Mouse (Mus musculus) cerebellum, adult 2 months (tissue): Measurements from ENCODE around the gene Fam102b. TPM values are rescaled to one million over a fixed set of nuclear protein-coding genes. Genes with fewer than 3 reads are reported as not detected.

Experiments used
- DNase-seq, 2 experiments: peaks; one replicate each; pipeline ENCODE4 v3.0.0; 2021
- H3K27ac ChIP-seq: fragments of 200-500 bp; 2 replicates; pipeline ENCODE4 v1.5.1; 2012; ENCODE audit warnings: low read length, control low read depth, inconsistent platforms; ENCODE audit not compliant: insufficient read depth
- H3K27me3 ChIP-seq: fragments of 200-500 bp; 2 replicates; pipeline ENCODE4 v1.6.1; 2012; ENCODE audit warnings: inconsistent platforms, mild to moderate bottlenecking, low read length, moderate library complexity; ENCODE audit not compliant: control insufficient read depth, insufficient read depth
- H3K4me1 ChIP-seq: fragments of 200-500 bp; 2 replicates; pipeline ENCODE4 v1.6.1; 2011; ENCODE audit warnings: low read length; ENCODE audit not compliant: control insufficient read depth, insufficient read depth
- H3K4me3 ChIP-seq: fragments of 200-500 bp; replicated peaks from 2 replicates; pipeline ENCODE3; 2011; ENCODE audit warnings: mild to moderate bottlenecking, low read depth, low read length, control low read depth; ENCODE audit not compliant: insufficient read depth
- CTCF ChIP-seq: fragments of 200-500 bp; IDR thresholded peaks from 2 replicates; pipeline ENCODE4 v1.5.1; 2011; ENCODE audit warnings: low read depth, mild to moderate bottlenecking, control low read depth, low read length, moderate library complexity, borderline replicate concordance; ENCODE audit not compliant: insufficient read depth
- POLR2A ChIP-seq: fragments of 200-500 bp; IDR thresholded peaks from 2 replicates; pipeline ENCODE4 v1.6.1; 2011; ENCODE audit warnings: low read length, control low read depth, borderline replicate concordance; ENCODE audit not compliant: insufficient read depth
- WGBS: fragments of 180-500 bp; shearing (Covaris S2); methylation state at CpG from one replicate; pipeline ENCODE4 v1.1.7; 2018; 5-methylcytosine and 5-hydroxymethylcytosine counted together
- polyA plus RNA-seq: library from polyadenylated mRNA; depleted of rRNA; stranded (reverse); fragments of >200 nt; gene quantifications from 2 replicates; pipeline ENCODE4 v1.2.3, GENCODE M21; 2012

The Fam102b gene
- polyA plus RNA-seq, 1 experiment = 14.3 TPM

DNA sequence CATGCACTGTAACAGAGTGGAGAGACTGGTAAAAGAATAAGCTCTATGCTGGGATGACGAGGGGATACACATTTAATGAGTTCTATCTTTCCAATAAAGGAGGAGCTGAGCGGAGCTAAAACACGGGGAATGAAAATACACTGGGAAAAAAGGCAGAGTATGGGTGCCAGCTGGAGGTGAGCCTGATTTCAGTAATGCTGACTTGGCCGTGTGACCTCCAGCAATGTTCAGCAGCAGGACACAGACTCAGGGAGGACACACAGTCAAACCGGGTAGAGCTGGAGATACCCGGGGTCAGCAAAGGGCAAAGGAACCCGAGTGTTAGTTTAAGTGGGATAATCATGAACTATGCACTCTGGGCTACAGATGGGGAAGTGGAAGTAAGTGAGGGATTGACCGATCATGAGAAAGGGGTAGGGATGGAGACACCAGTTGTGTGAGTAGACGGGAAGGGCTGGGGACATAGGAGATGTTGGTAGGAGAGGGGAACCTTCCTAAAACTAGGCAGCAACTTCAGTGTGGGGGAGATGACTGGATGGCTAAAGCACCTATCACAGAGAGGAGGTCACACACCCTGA, 37.3 kb downstream of the Fam102b start:
- TF ChIP-seq CTCF = no peak
- no peak for TF ChIP-seq POLR2A
- Histone ChIP-seq H3K4me3 (no peak overlapping the region), H3K27ac (no peak overlapping the region), H3K27me3 (no peaks in the 10 kb centered on the region), H3K4me1 (peaks cover 8% of the 10 kb centered on the region; the same call in 1 of the 2 replicates)
- peak in 1 of 2 experiments; percentile 21 for DNase-seq
- 52% methylated on average over 9 of the region's 9 CpGs for WGBS

DNA sequence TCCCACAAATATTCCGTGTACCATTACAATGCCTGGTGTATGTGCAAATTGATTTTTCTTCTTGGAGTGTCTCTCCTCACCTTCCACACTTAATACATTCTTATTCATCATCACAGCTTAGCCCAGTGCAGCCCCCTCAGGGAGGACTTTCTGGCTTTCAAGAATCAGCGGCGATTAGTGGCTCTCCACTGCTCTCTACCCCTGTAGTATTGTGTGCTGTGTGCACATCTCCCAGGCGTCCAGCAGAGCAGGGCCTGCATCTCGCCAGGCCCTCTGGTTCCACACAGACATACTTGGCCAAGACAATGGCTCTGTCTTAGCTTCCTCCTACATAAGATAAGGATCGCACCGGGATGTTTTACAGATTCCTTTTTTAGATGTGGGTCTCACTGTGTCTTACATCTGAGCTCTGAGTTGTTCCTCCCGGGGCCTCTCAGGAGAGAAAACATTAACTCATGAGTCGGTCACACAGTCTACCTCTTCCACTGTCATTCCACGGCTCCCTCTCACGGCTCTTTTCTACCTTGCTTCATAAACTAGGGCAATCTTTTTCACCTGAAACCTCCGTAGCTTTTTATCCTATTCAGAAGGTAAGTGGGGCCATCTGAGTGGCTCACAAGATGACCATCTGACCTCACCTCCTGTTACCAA, 40.3 kb downstream of the Fam102b start:
- Histone ChIP-seq H3K27me3 (no peaks in the 10 kb centered on the region), H3K27ac (no peak overlapping the region), H3K4me1 (no peaks in the 10 kb centered on the region; the same call in 1 of the 2 replicates), H3K4me3 (no peak overlapping the region)
- no peak for TF ChIP-seq POLR2A
- no peak for TF ChIP-seq CTCF
- no peak for DNase-seq
- 32% methylated on average over 12 of the region's 12 CpGs for WGBS

DNA sequence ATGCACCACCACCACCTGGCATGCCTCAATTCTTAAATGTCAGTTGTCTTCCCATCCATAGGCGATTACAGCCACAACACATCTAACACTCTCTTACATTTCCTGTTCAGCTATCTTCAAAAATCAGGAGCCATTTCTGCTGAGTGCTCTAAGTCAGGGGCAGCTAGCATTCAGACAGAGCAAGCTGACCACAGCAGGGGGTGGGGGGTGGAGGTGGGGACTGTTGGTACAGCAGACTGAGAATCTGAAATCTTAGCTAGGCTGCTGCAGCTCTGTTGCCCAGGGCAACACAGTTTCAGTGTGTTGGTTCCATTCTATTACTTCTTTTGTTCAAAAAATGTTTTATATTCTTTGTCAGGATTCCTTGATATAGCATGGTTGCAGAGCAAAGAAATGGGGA, 40.9 kb downstream of the Fam102b start:
- no peak overlapping the region for H3K27ac ChIP-seq
- no peak overlapping the region for H3K4me3 ChIP-seq
- no peak for DNase-seq
- no peaks in the 10 kb centered on the region for H3K27me3 ChIP-seq
- TF ChIP-seq CTCF (no peak), POLR2A (no peak)
- no peaks in the 10 kb centered on the region; the same call in 1 of the 2 replicates for H3K4me1 ChIP-seq
- 71% methylated on average over 1 of the region's 1 CpGs for WGBS

- Histone ChIP-seq H3K27me3 (no peaks in the 10 kb centered on the region), H3K4me3 (no peak overlapping the region), H3K4me1 (no peaks in the 10 kb centered on the region), H3K27ac (no peak overlapping the region)
- TF ChIP-seq CTCF = no peak
- TF ChIP-seq POLR2A = no peak
- DNase-seq = no peak
- WGBS = 86% methylated on average over 5 of the region's 5 CpGs
Measured at GRCm38 (mm10) chr3:108983989-108984388, 43.4 kb downstream of the Fam102b start.

- Histone ChIP-seq H3K27ac (no peak overlapping the region), H3K4me1 (no peaks in the 10 kb centered on the region), H3K27me3 (no peaks in the 10 kb centered on the region), H3K4me3 (no peak overlapping the region)
- no peak for TF ChIP-seq CTCF
- no peak for TF ChIP-seq POLR2A
- 79% methylated on average over 6 of the region's 6 CpGs for WGBS
- DNase-seq = no peak
Measured at GRCm38 (mm10) chr3:108981946-108982345, 45.5 kb downstream of the Fam102b start.

DNA sequence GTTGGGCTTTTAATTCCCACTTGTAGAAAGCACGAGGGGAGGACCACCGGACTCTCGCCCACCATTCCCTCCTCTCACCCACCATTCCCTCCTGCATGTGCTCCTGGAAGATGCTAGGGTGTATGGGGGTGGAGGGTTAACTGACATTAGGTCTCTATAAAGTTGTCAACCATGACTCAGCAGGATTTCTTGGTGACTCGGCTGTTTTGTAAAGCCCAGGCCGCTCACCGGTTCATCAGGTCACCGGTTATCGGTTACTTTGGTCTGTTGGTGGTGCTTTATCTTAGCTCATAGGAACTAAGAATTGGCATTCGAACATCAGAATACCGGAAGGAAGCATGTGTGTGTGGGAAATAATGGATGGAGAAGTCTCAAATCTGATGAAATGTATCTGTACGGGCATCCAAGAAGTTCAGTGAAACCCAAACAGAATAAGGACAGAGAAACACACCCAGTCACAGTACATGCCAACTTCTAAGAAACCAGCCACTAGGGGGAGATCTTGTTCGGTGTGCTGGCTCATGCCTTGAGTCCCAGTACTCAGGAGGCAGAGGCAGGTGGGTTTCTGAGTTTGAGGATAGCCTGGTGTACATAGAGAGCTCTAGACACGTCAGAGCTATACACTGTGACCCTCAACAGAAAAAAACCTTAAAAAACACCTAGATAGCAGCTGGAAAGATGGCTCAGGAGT, 49.9 kb downstream of the Fam102b start:
- Histone ChIP-seq H3K4me3 (no peak overlapping the region), H3K4me1 (no peaks in the 10 kb centered on the region), H3K27me3 (no peaks in the 10 kb centered on the region), H3K27ac (no peak overlapping the region)
- WGBS = 97% methylated on average over 13 of the region's 13 CpGs
- DNase-seq = no peak
- peak; percentile 23; the same call in 1 of the 2 replicates for TF ChIP-seq CTCF
- no peak for TF ChIP-seq POLR2A

- no peak overlapping the region for H3K27ac ChIP-seq
- WGBS = 70% methylated on average over 15 of the region's 15 CpGs
- TF ChIP-seq POLR2A (no peak), CTCF (no peak)
- DNase-seq = peak; percentile 29 to 51
- no peaks in the 10 kb centered on the region for H3K27me3 ChIP-seq
- H3K4me1 ChIP-seq = no peaks in the 10 kb centered on the region
- H3K4me3 ChIP-seq = no peak overlapping the region
Measured at GRCm38 (mm10) chr3:108974920-108975485, 52.4 kb downstream of the Fam102b start.
